Mouse (Mus musculus) cerebellum, adult 2 months (tissue): ENCODE data around the gene Tstd2.

Experiments
- CTCF ChIP-seq: fragments of 200-500 bp; IDR thresholded peaks from 2 replicates; pipeline ENCODE4 v1.5.1; 2011; ENCODE audit warnings: low read depth, mild to moderate bottlenecking, control low read depth, low read length, moderate library complexity, borderline replicate concordance; ENCODE audit not compliant: insufficient read depth
- POLR2A ChIP-seq: fragments of 200-500 bp; IDR thresholded peaks from 2 replicates; pipeline ENCODE4 v1.6.1; 2011; ENCODE audit warnings: low read length, control low read depth, borderline replicate concordance; ENCODE audit not compliant: insufficient read depth

DNA sequence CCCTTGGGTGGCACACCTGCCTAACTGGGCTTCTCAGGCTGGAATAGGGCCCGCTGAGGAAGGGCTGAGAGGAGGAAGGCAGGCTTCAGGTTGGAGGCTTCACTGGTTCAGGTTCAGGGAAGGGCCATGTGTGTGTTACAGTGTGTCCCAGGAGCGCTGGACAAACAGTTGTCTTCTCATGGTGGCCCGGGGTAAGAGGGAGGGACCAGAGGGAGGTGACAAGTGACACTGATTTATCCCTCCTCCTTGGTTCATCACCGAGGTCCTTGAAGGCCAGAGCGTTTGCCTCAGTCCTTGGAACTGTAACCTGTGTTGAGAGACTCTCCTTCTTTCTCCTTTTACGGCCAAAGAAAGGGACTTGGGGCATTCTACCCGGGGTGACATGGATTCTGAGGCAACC lies 38.0 kb downstream of the Tstd2 start:
- TF ChIP-seq POLR2A (no peak), CTCF (no peak)
